In genomic region chr17:50682696-50683095, GRCm38 (mm10) we compare ENCODE assay signal across 19 mouse cellular contexts.
A peak's percentile ranks its signal among the peaks of the same experiment; 100 is the strongest.
DNase-seq lines count a peak whose midpoint lies in the region; ATAC-seq and TF ChIP-seq lines count a peak whose summit lies in the region.
"Had no signal": no experiment of that assay in that cellular context is flagged by ENCODE, and none has a peak within 500 bp of the region (broad histone marks: within the 10 kb centered on the region; RNA-seq: fewer than 3 reads in every experiment).

No protein-coding gene starts in this region.

- peak overlapping the region; percentile 72 for H3K27ac ChIP-seq in heart, postnatal 0 days (ENCODE audit: low read depth)
- H3K27ac ChIP-seq: hindbrain, embryonic 15.5 days; kidney, embryonic 15.5 days; liver, embryonic 14.5 days; neural tube, embryonic 15.5 days had no signal

- H3K9me3 ChIP-seq in heart, postnatal 0 days (replicated peaks; ENCODE audit: control insufficient read depth, low read length): no peaks in the 10 kb centered on the region
- H3K9me3 ChIP-seq: hindbrain, embryonic 15.5 days; kidney, embryonic 15.5 days; neural tube, embryonic 15.5 days had no signal

- peaks cover 2% of the 10 kb centered on the region; the same call in 1 of the 2 replicates for H3K36me3 ChIP-seq in heart, postnatal 0 days (replicated peaks; ENCODE audit: control insufficient read depth, insufficient read depth, low read length)
- H3K36me3 ChIP-seq: hindbrain, embryonic 15.5 days; kidney, embryonic 15.5 days had no signal

- H3K4me3 ChIP-seq in heart, postnatal 0 days (ENCODE audit: low read depth, low read length): no peak overlapping the region
- H3K4me3 ChIP-seq: hindbrain, embryonic 15.5 days; kidney, embryonic 15.5 days; neural tube, embryonic 15.5 days had no signal

- H3K9ac ChIP-seq in heart, postnatal 0 days (replicated peaks; ENCODE audit: low read depth, low read length): no peak overlapping the region
- H3K9ac ChIP-seq: forebrain, postnatal 0 days; hindbrain, embryonic 15.5 days; kidney, embryonic 15.5 days; liver, embryonic 14.5 days; neural tube, embryonic 15.5 days had no signal

- peaks cover 15% of the 10 kb centered on the region for H3K4me1 ChIP-seq in heart, postnatal 0 days (ENCODE audit: control insufficient read depth, insufficient read depth)

- TF ChIP-seq CTCF in heart, postnatal 0 days (IDR thresholded peaks at IDR 0.05; ENCODE audit: low read depth): no peak

- peak; percentile 40 for DNase-seq in adrenal gland, adult 2 months
- DNase-seq in adrenal gland, adult 18-20 months (ENCODE audit: low spot score in 2 of 2): no peak
- peak; percentile 23 for DNase-seq in kidney, adult 9 months
- DNase-seq in kidney, adult 8-10 months: no peak
- DNase-seq in adrenal gland, postnatal 36 days: peak; percentile 27 to 56
- peak; percentile 50 for DNase-seq in heart, postnatal 0 days (ENCODE audit: low spot score)
- no peak for DNase-seq in ovary, adult 18-20 months (ENCODE audit: low spot score)
- DNase-seq: cerebellum, adult 11 months; forebrain, postnatal 0 days; gastrocnemius, postnatal 25 days; layer of hippocampus, adult 9-11 months; thymus, postnatal 36 days had no signal

- 27% methylated on average over 3 of the region's 3 CpGs for WGBS in heart, postnatal 0 days

- peak; percentile 42; the same call in 1 of the 2 replicates for ATAC-seq in heart, postnatal 0 days (ENCODE audit: insufficient read depth, low read depth)
- ATAC-seq in cerebellum, adult (ENCODE audit: insufficient number of reproducible peaks, low FRiP score, low TSS enrichment): no peak
- ATAC-seq: activated CD4-positive, CD25-positive, alpha-beta regulatory T cell, adult 4 months; forebrain, postnatal 0 days had no signal

- H3K27me3 ChIP-seq in heart, postnatal 0 days (ENCODE audit: control insufficient read depth, insufficient read depth, low read length): no peaks in the 10 kb centered on the region
- H3K27me3 ChIP-seq: CH12.LX; hindbrain, embryonic 15.5 days; kidney, embryonic 15.5 days; neural tube, embryonic 15.5 days had no signal

- no peak for TF ChIP-seq EP300 in heart, postnatal 0 days (IDR thresholded peaks at IDR 0.05; ENCODE audit: low read depth)

- H3K4me2 ChIP-seq in heart, postnatal 0 days (ENCODE audit: low read depth, low read length): no peak overlapping the region
- H3K4me2 ChIP-seq: hindbrain, embryonic 15.5 days; kidney, embryonic 15.5 days; neural tube, embryonic 15.5 days had no signal

Comparison
In these comparisons a context has a peak if more than half of its experiments do, and no peak if none do; other contexts are left out.
1. DNase-seq: peak in adrenal gland, adult 2 months (single experiment), kidney, adult 9 months (single experiment), adrenal gland, postnatal 36 days (2 of 2) and heart, postnatal 0 days (single experiment); none in adrenal gland, adult 18-20 months (0 of 2), kidney, adult 8-10 months (0 of 2) and ovary, adult 18-20 months (single experiment).